Mouse (Mus musculus): ENCODE data around the gene Lrmda. TPM values are rescaled to one million over a fixed set of nuclear protein-coding genes. Genes with fewer than 3 reads are reported as not detected.

Gene Lrmda
- total and polyA plus RNA-seq, 3 experiments: 5.1 to 5.9 TPM; not detected in 1

DNA sequence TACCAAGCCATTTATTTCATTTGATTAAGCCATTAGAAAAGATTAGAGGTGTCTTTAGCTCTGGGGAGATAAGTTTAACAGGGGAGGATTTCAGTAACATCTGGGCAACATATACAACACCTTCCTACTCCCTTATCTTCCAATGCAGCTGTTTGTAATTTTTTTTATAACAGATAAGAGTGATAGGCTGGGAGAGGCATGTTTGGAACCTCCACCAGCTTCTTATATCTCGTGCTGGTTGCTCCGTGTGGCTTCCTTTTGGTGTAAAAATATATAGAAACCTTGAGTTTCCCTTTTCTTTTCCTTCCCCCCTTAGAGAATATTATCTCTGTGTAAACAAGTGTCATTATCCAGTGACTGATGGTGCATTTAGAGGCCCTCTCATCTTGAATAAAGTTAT, 206.7 kb downstream of the Lrmda start (continued):
- TF ChIP-seq TAL1 (IDR thresholded peaks at IDR 0.05; ENCODE audit: low read length): peak; percentile 75

DNA sequence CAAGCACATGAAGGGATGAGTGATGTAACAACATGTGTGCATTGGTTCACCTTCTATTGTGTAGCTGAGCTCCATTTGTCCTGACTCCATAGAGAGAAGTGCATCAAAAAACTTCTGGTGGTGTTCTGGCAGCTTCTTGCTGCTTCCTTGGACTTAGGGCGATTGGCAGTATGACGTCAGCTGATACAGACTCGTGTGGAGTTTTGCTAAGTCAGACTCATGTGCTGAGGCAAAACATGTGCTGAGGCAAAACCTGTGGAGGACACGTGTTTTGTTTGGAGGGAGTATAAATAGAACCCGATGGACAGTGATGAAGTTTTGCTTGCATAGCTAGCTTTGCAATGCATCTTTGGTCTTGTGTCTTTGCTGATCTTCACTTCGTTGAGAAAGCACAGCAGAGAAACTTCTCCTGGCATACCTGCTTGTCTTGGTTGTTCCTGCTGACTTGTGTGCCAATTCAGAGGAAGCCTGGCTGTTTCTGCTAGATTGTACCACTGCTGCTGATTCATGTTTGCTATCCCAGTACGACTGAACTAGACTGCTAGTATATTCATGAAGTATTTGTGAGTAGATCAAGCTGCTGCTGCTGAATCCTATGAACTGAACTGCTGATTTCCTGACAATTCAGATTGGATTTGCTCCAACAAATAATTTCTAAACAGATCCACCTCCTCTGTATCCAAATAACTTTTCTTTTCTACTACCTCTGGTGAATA, 208.9 kb downstream of the Lrmda start:
- H3K4me3 ChIP-seq (ENCODE audit: control insufficient read depth in 1 of 2, insufficient read depth in 1 of 2, low read depth in 2 of 2, low read length in 2 of 2): no peak overlapping the region
- TF ChIP-seq POLR2A (IDR thresholded peaks at IDR 0.05; ENCODE audit: control insufficient read depth in 1 of 2, insufficient read depth in 1 of 2, low read depth in 1 of 2, low read length in 2 of 2, poor library complexity in 1 of 2) (no peak), ZMIZ1 (IDR thresholded peaks at IDR 0.05; ENCODE audit: low read depth, low read length) (no peak), E2F4 (IDR thresholded peaks at IDR 0.05; ENCODE audit: borderline replicate concordance, low read depth, low read length) (no peak), SMC3 (IDR thresholded peaks at IDR 0.05; ENCODE audit: low read depth, low read length) (no peak), POLR2AphosphoS2 (IDR thresholded peaks at IDR 0.05; ENCODE audit: low read length) (no peak)
- no peaks in the 10 kb centered on the region for H3K9me3 ChIP-seq (replicated peaks; ENCODE audit: insufficient read depth, low read length)
- H3K79me2 ChIP-seq (ENCODE audit: control insufficient read depth, insufficient read depth, low read length, poor library complexity): no peaks in the 10 kb centered on the region
- H3K27ac ChIP-seq (ENCODE audit: control insufficient read depth, low read depth, low read length): no peak overlapping the region
- H3K27me3 ChIP-seq (ENCODE audit: control insufficient read depth in 1 of 2, insufficient read depth in 2 of 2, low read length in 2 of 2): no peaks in the 10 kb centered on the region
- no peak for DNase-seq (ENCODE audit: low read depth, low spot score)
- peaks cover 0 to 23% of the 10 kb centered on the region in 2 experiments; a peak in 2 of 4 replicates for H3K36me3 ChIP-seq (ENCODE audit: control insufficient read depth in 1 of 2, insufficient read depth in 2 of 2, low read length in 2 of 2)
- H3K9ac ChIP-seq (ENCODE audit: control insufficient read depth, low read depth, low read length, poor library complexity, severe bottlenecking): no peak overlapping the region
- peaks cover 10 to 27% of the 10 kb centered on the region in 2 experiments for H3K4me1 ChIP-seq (ENCODE audit: control insufficient read depth in 1 of 2, insufficient read depth in 2 of 2, low read length in 2 of 2)

DNA sequence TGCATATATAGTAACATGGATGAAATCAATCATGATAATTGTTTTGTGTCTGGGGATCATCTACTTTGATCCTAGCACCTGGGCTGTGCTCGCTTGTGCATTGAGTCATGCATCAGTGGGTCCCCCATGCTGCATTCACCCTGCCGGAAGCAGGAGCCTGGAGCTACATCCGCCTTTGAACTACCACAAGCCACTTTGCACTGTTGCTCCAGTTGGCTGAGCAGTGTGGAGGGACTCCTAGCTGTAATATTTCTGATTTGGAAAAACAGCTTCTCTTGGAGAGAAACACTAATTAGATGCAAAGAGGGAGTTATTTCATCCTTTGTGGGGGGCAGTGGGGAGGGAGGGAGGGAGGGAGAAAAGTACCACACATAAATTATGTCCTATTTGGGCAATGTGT, 220.8 kb downstream of the Lrmda start:
- Histone ChIP-seq H3K27me3 (ENCODE audit: control insufficient read depth in 1 of 2, insufficient read depth in 2 of 2, low read length in 2 of 2) (no peaks in the 10 kb centered on the region), H3K9ac (ENCODE audit: control insufficient read depth, low read depth, low read length, poor library complexity, severe bottlenecking) (no peak overlapping the region), H3K4me3 (ENCODE audit: control insufficient read depth in 1 of 2, insufficient read depth in 1 of 2, low read depth in 2 of 2, low read length in 2 of 2) (no peak overlapping the region), H3K36me3 (ENCODE audit: control insufficient read depth in 1 of 2, insufficient read depth in 2 of 2, low read length in 2 of 2) (no peaks in the 10 kb centered on the region), H3K9me3 (replicated peaks; ENCODE audit: insufficient read depth, low read length) (no peaks in the 10 kb centered on the region), H3K4me1 (ENCODE audit: control insufficient read depth in 1 of 2, insufficient read depth in 2 of 2, low read length in 2 of 2) (no peaks in the 10 kb centered on the region), H3K27ac (ENCODE audit: control insufficient read depth, low read depth, low read length) (no peak overlapping the region), H3K79me2 (ENCODE audit: control insufficient read depth, insufficient read depth, low read length, poor library complexity) (no peaks in the 10 kb centered on the region)
- no peak for DNase-seq (ENCODE audit: low read depth, low spot score)
- TF ChIP-seq SIN3A (IDR thresholded peaks at IDR 0.05; ENCODE audit: low read length) (no peak), ZNF384 (IDR thresholded peaks at IDR 0.05; ENCODE audit: low read depth, low read length) (no peak), SMC3 (IDR thresholded peaks at IDR 0.05; ENCODE audit: low read depth, low read length) (no peak), USF2 (IDR thresholded peaks at IDR 0.05; ENCODE audit: borderline replicate concordance in 1 of 2, insufficient read depth in 1 of 2, low read depth in 1 of 2, low read length in 2 of 2) (no peak), NRF1 (IDR thresholded peaks at IDR 0.05; ENCODE audit: insufficient read depth, low read depth, low read length, poor library complexity, severe bottlenecking) (no peak), BHLHE40 (IDR thresholded peaks at IDR 0.05; ENCODE audit: borderline replicate concordance, low read depth, low read length) (no peak), TCF12 (IDR thresholded peaks at IDR 0.05; ENCODE audit: low read depth, low read length) (no peak), ZC3H11A (IDR thresholded peaks at IDR 0.05; ENCODE audit: low read depth, low read length) (no peak)
